Mouse (Mus musculus): ENCODE measurements at regions not wholly inside any gene's neighbourhood (a gene's known extent, or its start where the extent isn't known, plus 50 kb on each side); places are given as distances from the start of the nearest gene placed in this dataset.

DNA sequence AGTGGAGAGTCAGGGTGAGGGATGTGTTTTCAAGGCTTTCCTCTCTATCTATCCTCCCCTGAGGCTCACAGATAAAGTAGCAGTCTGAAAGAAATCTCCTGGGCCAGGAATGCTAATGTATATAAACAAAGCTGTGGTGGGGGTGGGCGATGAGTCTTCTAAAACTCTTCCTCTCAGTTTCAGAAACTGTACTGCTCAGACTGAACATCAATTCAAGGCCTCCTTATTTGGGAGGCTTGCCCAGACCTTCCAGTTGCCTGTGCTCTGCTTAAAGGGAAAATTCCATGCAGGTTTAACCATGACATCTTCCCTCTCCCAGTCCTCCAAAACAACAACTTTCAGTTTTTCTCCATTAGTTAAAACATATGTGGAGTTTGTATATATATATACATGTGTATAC, 73.7 kb upstream of the Robo1 start:
- TF ChIP-seq POLR2A (IDR thresholded peaks at IDR 0.05; ENCODE audit: control insufficient read depth in 1 of 2, insufficient read depth in 1 of 2, low read depth in 1 of 2, low read length in 2 of 2, poor library complexity in 1 of 2) (no peak), CTCF (IDR thresholded peaks at IDR 0.05 in 2 of 3, conservative IDR thresholded peaks at IDR 0.05 in 1 of 3; ENCODE audit: control insufficient read depth in 1 of 3, insufficient read depth in 1 of 3, low read depth in 2 of 3, low read length in 3 of 3, poor library complexity in 1 of 3, severe bottlenecking in 1 of 3) (no peak), JUND (IDR thresholded peaks at IDR 0.05; ENCODE audit: low read depth, low read length) (no peak), USF1 (IDR thresholded peaks at IDR 0.05; ENCODE audit: low read depth, low read length) (no peak), ELF1 (IDR thresholded peaks at IDR 0.05; ENCODE audit: low read depth, low read length) (no peak), RCOR1 (IDR thresholded peaks at IDR 0.05; ENCODE audit: low read depth, low read length) (no peak), TAL1 (IDR thresholded peaks at IDR 0.05; ENCODE audit: low read length) (no peak), KAT2A (conservative IDR thresholded peaks at IDR 0.05; ENCODE audit: low read depth, low read length) (no peak), MEF2A (IDR thresholded peaks at IDR 0.05; ENCODE audit: extremely low read depth, insufficient replicate concordance, low read depth, low read length, poor library complexity, severe bottlenecking) (no peak), EP300 (IDR thresholded peaks at IDR 0.05; ENCODE audit: low read depth in 1 of 2, low read length in 2 of 2) (no peak), NELFE (IDR thresholded peaks at IDR 0.05; ENCODE audit: low read depth, low read length) (no peak), TCF12 (IDR thresholded peaks at IDR 0.05; ENCODE audit: low read depth, low read length) (no peak), MAZ (IDR thresholded peaks at IDR 0.05; ENCODE audit: low read depth, low read length) (no peak), NRF1 (IDR thresholded peaks at IDR 0.05; ENCODE audit: insufficient read depth, low read depth, low read length, poor library complexity, severe bottlenecking) (no peak)
